Mouse (Mus musculus) neural tube, embryonic 12.5 days (tissue): ENCODE data around the gene Cltb. TPM values are rescaled to one million over a fixed set of nuclear protein-coding genes. Genes with fewer than 3 reads are reported as not detected.

Experiments
- ATAC-seq: fragments of 200-750 bp; cut with Nextera tagmentation; 2 replicates; pipeline ENCODE4 v1.8.0; 2017; ENCODE audit warnings: low read depth, mild to moderate bottlenecking, moderate TSS enrichment, moderate library complexity; ENCODE audit not compliant: low FRiP score
- H3K27ac ChIP-seq: fragments of 300-500 bp; sonication (generic); 2 replicates; pipeline ENCODE4 v1.5.1; 2016
- H3K27me3 ChIP-seq: fragments of 300-500 bp; sonication (generic); replicated peaks from 2 replicates; pipeline ENCODE4 v1.6.1; 2016; ENCODE audit warnings: mild to moderate bottlenecking
- H3K36me3 ChIP-seq: fragments of 300-500 bp; sonication (generic); 2 replicates; pipeline ENCODE4 v1.6.1; 2016; ENCODE audit warnings: mild to moderate bottlenecking
- H3K4me1 ChIP-seq: fragments of 300-500 bp; sonication (generic); 2 replicates; pipeline ENCODE4 v1.6.1; 2016
- H3K4me2 ChIP-seq: fragments of 300-500 bp; sonication (generic); replicated peaks from 2 replicates; pipeline ENCODE4 v1.6.1; 2016; ENCODE audit warnings: mild to moderate bottlenecking
- H3K4me3 ChIP-seq: fragments of 300-500 bp; sonication (generic); 2 replicates; pipeline ENCODE4 v1.5.1; 2016
- H3K9ac ChIP-seq: fragments of 300-500 bp; sonication (generic); 2 replicates; pipeline ENCODE4 v1.6.1; 2016; ENCODE audit warnings: mild to moderate bottlenecking
- H3K9me3 ChIP-seq: fragments of 300-500 bp; sonication (generic); 2 replicates; pipeline ENCODE4 v1.6.1; 2016; ENCODE audit warnings: mild to moderate bottlenecking
- WGBS: fragments of 180-500 bp; shearing (Covaris S2); methylation state at CpG from one replicate; pipeline ENCODE4 v1.1.7; 2016; 5-methylcytosine and 5-hydroxymethylcytosine counted together
- polyA plus RNA-seq: library from polyadenylated mRNA; unstranded; fragments of >200 nt; fragmentation: Nextera tagmentation; extraction: Ambion mirVana; gene quantifications from 2 replicates; pipeline ENCODE4 v1.2.1, GENCODE M21; 2016

The Cltb gene
- polyA plus RNA-seq, 1 experiment from 2014 or later, result 68.9 TPM

DNA sequence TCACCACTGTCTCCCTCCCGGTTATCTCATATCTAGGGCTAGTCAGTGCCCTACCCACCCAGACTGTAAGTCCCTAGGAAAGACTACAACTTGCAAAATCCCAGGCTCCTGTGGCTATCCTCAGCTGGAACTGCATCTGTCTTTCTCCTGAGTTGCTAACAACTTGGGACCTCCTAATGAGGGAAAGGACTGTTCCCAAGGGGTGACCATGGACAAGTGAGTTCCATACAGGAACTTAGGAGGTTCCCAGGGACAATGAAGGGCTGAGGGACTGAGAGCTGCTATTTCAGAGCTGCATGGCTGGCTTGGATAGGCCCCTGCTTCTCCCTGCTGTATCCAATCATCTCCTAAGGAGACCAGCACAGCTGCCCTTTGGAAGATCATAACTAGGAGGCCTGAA lies 1.8 kb downstream of the Cltb start:
- no peak overlapping the region for H3K27ac ChIP-seq
- H3K9me3 ChIP-seq, result no peaks in the 10 kb centered on the region
- 0 out of 2 replicates have a peak, but pooled peaks cover 3% of the 10 kb centered on the region for H3K36me3 ChIP-seq
- H3K4me2 ChIP-seq, result peak overlapping the region; percentile 41
- ATAC-seq, result no peak
- peaks cover 20% of the 10 kb centered on the region for H3K4me1 ChIP-seq
- WGBS, result 18% methylated on average over 1 of the region's 1 CpGs
- no peaks in the 10 kb centered on the region for H3K27me3 ChIP-seq
- H3K4me3 ChIP-seq, result no peak overlapping the region
- no peak overlapping the region for H3K9ac ChIP-seq

DNA sequence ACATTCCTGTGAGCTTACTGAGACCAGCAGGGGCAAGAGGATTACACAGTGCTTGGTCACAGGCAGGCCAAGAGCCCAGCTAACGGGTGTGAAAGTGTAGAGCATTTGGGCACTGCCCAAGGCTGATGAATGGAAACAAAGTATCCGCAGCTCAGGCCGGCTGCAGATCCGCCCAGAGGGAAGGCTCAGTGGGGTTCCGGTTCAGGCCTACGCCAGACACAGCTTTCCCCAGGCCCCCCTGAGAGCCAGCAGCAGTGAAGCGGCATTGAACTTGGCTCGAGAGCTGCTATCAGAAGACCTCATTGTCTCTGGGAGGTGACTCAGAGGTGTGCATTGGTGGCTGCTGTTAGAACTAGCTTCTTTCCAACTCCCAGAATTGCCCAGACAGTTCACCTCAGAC lies 2.5 kb downstream of the Cltb start:
- Histone ChIP-seq H3K9me3 (no peaks in the 10 kb centered on the region), H3K9ac (0 out of 2 replicates have a peak overlapping the region, but pooled peaks have one; percentile 23), H3K4me1 (peaks cover 20% of the 10 kb centered on the region), H3K4me2 (peak overlapping the region; percentile 41), H3K36me3 (0 out of 2 replicates have a peak, but pooled peaks cover 8% of the 10 kb centered on the region), H3K27me3 (no peaks in the 10 kb centered on the region), H3K27ac (no peak overlapping the region), H3K4me3 (no peak overlapping the region)
- 10% methylated on average over 8 of the region's 8 CpGs for WGBS
- 0 out of 2 replicates have a peak, but pooled peaks have one; percentile 18 for ATAC-seq

DNA sequence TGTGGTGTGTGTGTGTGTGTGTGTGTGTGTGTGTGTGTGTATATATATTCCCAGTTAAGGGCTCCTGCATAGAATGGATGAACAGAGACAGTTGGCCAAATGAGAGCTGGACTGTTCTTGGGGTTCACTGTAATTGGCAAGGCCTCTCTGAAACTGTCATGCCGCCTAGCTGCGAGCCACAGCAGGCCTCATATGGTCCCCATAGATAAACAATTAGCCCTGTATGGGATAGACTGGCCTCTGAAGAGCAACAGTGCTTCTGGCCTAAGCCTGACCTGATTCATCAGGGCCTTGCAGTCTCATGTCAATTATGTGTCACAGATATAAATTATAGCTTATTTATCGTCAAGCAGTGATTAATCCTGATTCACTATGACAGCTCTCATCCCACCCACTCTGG lies 3.1 kb downstream of the Cltb start:
- H3K9ac ChIP-seq, result no peak overlapping the region
- peaks cover 20% of the 10 kb centered on the region for H3K4me1 ChIP-seq
- H3K4me3 ChIP-seq, result no peak overlapping the region
- no peak for ATAC-seq
- no peaks in the 10 kb centered on the region for H3K27me3 ChIP-seq
- WGBS, result 71% methylated on average over 3 of the region's 3 CpGs
- 0 out of 2 replicates have a peak, but pooled peaks cover 8% of the 10 kb centered on the region for H3K36me3 ChIP-seq
- H3K9me3 ChIP-seq, result no peaks in the 10 kb centered on the region
- no peak overlapping the region for H3K27ac ChIP-seq
- H3K4me2 ChIP-seq, result no peak overlapping the region

DNA sequence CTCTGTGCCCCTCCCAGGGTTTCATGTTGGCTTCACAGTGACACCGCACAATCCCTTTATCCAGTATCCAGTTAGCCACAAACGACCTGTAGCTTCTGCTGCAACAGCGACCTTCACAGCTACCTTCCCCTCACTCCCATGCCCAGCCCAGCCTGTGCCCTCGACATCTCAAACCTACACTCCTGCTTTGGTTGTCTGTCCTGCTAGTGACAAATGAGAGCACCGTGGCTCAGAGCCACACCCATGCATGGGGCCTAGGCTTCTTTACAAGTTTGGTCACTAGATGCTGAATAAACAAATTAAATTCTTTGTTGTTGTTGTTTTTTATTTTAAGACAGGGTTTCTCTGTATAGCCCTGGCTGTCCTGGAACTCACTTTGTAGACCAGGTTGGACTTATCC lies 3.9 kb downstream of the Cltb start:
- H3K4me2 ChIP-seq, result no peak overlapping the region
- no peaks in the 10 kb centered on the region for H3K27me3 ChIP-seq
- peaks cover 20% of the 10 kb centered on the region for H3K4me1 ChIP-seq
- 77% methylated on average over 5 of the region's 5 CpGs for WGBS
- no peak for ATAC-seq
- no peak overlapping the region for H3K9ac ChIP-seq
- no peak overlapping the region for H3K27ac ChIP-seq
- no peaks in the 10 kb centered on the region for H3K9me3 ChIP-seq
- H3K4me3 ChIP-seq, result no peak overlapping the region
- 0 out of 2 replicates have a peak, but pooled peaks cover 8% of the 10 kb centered on the region for H3K36me3 ChIP-seq

DNA sequence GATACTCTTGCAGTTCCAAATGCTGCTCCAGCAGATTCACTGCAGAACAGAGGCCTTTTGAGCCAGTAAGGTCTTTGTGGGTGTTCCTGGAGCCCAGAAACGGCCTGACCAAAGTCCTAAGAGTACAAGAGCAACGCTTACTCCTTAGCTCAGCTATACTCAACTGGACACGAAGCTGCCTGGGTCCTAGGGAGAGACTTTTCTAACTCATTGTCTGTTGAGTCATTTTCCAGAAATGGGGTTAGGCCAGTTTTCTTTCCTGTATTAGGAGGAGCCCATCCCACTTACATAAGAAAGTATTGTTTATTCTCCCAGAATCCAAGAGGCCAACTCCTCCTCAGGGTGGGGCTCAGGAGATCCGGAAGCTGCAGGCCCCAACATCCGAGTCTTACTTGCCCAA lies 5.7 kb downstream of the Cltb start:
- no peaks in the 10 kb centered on the region for H3K9me3 ChIP-seq
- no peak overlapping the region for H3K9ac ChIP-seq
- H3K4me3 ChIP-seq, result no peak overlapping the region
- H3K36me3 ChIP-seq, result 0 out of 2 replicates have a peak, but pooled peaks cover 8% of the 10 kb centered on the region
- peaks cover 14% of the 10 kb centered on the region for H3K4me1 ChIP-seq
- no peak for ATAC-seq
- no peaks in the 10 kb centered on the region for H3K27me3 ChIP-seq
- WGBS, result 83% methylated on average over 5 of the region's 5 CpGs
- no peak overlapping the region for H3K4me2 ChIP-seq
- no peak overlapping the region for H3K27ac ChIP-seq

DNA sequence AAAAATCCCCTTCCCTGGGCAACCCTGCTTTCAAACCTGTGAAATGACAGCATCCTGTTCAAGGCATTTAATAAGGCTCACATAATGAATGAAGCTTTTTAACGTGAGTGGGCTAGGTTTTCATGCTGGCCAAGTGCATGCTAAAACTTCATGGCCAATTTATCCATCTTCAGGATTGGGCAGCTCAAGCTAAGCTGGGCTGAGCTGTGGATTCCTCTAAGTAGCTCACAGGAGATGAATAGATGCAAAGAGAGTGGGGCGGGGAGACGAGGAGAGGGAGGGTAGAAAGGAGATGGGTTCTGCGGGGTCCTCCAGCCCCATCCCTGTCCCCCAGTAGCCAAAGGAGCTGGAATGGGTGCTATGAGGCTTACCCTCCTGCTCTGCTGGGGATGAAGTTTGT lies 6.9 kb downstream of the Cltb start:
- WGBS, result 63% methylated on average over 4 of the region's 4 CpGs
- H3K27me3 ChIP-seq, result no peaks in the 10 kb centered on the region

DNA sequence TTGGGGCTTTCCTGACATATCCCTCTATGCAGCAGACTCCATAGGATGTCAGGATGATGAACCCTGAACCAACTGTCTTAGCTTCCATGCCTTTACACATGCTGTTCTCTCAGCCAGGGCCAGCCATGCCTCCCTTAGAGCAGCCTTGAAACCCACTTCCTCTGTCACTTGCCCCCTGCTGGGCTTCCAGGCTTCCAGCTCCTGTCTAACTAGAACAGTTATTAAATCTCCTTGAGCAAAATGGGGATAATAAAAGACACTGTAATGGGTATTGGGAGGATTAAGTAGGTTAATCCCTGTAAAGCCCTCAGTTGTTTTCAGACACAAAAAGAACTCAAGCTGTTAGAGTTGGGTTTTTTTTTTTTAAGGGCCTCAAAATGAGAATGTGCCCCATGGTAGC lies 7.6 kb downstream of the Cltb start:
- Histone ChIP-seq H3K4me1 (peaks cover under 1% of the 10 kb centered on the region; the same call in 1 of the 2 replicates), H3K9me3 (no peaks in the 10 kb centered on the region), H3K4me3 (no peak overlapping the region), H3K27me3 (no peaks in the 10 kb centered on the region), H3K4me2 (no peak overlapping the region), H3K36me3 (peaks cover 20% of the 10 kb centered on the region), H3K27ac (no peak overlapping the region), H3K9ac (no peak overlapping the region)
- no peak for ATAC-seq

More for the DNA sequence above, 6.9 kb downstream of the Cltb start:
- Histone ChIP-seq H3K4me1 (peaks cover 8% of the 10 kb centered on the region), H3K4me3 (no peak overlapping the region), H3K4me2 (no peak overlapping the region), H3K27ac (no peak overlapping the region), H3K9ac (no peak overlapping the region), H3K9me3 (no peaks in the 10 kb centered on the region), H3K36me3 (peaks cover 14% of the 10 kb centered on the region)
- no peak for ATAC-seq

DNA sequence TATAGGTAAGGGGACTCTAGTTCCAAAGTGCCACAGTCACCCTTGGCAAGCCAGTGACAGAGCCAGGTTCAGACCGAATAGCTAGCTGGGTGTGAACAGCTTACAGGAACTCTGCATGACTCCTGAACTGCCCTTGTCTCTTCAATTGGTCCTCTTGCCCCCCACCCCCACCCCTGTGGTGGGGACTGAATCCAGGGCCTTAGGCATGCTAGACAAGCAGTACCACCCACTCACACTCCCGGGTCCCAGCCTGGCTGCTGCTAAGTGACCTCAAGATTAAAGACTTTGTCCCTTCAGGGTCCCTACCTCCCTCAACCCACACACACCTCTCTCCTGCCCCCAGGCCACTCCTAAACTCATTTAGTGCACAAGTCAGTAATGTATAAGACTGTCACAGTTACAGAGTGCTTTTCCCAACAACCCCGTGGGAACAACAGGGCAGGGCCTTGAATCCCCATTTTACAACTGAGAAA lies 8.5 kb downstream of the Cltb start:
- Histone ChIP-seq H3K4me2 (no peak overlapping the region), H3K36me3 (peaks cover 26% of the 10 kb centered on the region), H3K9ac (no peak overlapping the region), H3K4me1 (no peaks in the 10 kb centered on the region), H3K27ac (no peak overlapping the region), H3K4me3 (no peak overlapping the region), H3K27me3 (no peaks in the 10 kb centered on the region), H3K9me3 (no peaks in the 10 kb centered on the region)
- no peak for ATAC-seq
- WGBS, result 33% methylated on average over 3 of the region's 3 CpGs

DNA sequence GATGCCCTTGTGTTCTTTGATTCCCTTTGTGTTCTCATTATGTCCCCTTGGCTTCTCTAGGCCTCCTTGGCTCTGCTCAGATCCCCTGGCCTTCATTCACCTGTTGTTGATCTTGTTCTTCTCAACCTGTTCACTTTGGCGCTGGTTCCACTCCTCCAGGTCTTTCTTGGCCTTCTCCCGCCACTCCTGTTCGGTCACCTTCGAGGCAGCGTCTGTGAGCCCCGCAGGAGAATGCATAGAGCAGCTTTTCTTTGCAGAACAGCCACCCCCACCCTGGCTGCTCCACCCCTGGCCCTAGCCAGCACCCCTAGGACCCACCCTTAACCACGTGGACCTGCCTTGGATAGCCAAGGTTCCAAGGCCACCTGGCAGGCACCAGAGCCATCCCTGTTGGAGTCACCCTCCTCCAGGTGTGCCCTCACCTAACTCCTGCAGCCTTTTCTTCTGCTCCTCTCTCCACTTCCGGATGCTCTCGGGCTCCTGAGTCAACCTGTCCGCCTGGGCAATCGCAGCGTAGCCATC lies 12.5 kb downstream of the Cltb start:
- 90% methylated on average over 12 of the region's 12 CpGs for WGBS
- Histone ChIP-seq H3K9ac (no peak overlapping the region), H3K27ac (no peak overlapping the region), H3K27me3 (no peaks in the 10 kb centered on the region), H3K4me2 (no peak overlapping the region), H3K4me3 (no peak overlapping the region), H3K9me3 (no peaks in the 10 kb centered on the region), H3K4me1 (no peaks in the 10 kb centered on the region), H3K36me3 (peaks cover 41% of the 10 kb centered on the region)
- ATAC-seq, result no peak

DNA sequence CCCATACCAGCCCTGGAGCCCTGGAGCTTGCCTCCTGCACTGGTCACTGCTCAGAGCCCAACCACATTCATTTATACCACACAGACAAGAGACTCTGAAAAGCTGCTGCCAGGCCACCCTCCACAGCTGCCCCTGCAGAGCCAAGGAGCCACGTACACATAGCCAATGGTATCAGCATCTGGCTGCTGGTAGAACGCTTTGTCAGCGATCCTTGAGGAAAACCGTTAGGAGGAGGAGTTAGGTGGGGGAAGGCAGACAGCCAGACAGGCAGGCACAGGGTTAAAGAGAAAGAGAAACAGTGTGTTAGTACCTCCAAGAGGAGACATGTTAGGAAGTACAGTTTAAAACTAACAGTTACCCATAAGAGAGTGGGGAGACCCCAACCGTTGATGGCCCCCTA lies 14.3 kb downstream of the Cltb start:
- Histone ChIP-seq H3K36me3 (peaks cover 44% of the 10 kb centered on the region), H3K4me2 (no peak overlapping the region), H3K9me3 (no peaks in the 10 kb centered on the region), H3K4me3 (no peak overlapping the region), H3K27me3 (no peaks in the 10 kb centered on the region), H3K4me1 (no peaks in the 10 kb centered on the region), H3K27ac (no peak overlapping the region), H3K9ac (no peak overlapping the region)
- no peak for ATAC-seq
- WGBS, result 64% methylated on average over 5 of the region's 5 CpGs

DNA sequence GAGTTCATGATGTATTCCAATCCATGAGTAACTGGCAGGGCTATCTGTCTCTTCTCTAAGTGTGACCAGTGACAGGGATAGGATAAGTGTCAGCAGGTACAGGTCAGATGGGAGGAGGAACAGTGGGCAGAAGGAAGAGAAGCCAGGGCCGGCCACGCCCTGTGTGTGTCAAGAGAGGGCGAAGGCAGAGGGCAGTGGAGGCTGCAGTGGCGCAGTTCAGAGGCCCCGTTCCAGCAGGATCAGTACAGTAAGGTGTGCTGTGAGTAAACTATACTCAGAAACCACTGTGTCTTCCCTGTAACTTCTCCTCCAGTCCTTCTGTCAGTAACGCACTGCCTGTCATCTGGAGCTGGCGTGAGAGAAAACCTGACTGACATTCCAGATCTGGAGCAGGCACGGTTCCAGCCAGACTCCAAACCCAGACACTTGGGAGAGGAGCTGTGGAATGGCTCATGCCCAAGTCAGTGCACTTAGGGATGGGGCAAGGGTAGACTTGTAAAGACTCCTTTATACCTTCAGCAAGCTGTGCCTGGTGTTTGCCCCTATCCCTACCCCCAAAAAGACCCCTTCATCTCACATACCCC lies 14.9 kb downstream of the Cltb start:
- Histone ChIP-seq H3K4me2 (no peak overlapping the region), H3K4me1 (peaks cover 2% of the 10 kb centered on the region), H3K9ac (no peak overlapping the region), H3K4me3 (no peak overlapping the region), H3K27ac (no peak overlapping the region), H3K27me3 (no peaks in the 10 kb centered on the region), H3K9me3 (no peaks in the 10 kb centered on the region), H3K36me3 (peaks cover 44% of the 10 kb centered on the region)
- ATAC-seq, result no peak
- 86% methylated on average over 8 of the region's 8 CpGs for WGBS

DNA sequence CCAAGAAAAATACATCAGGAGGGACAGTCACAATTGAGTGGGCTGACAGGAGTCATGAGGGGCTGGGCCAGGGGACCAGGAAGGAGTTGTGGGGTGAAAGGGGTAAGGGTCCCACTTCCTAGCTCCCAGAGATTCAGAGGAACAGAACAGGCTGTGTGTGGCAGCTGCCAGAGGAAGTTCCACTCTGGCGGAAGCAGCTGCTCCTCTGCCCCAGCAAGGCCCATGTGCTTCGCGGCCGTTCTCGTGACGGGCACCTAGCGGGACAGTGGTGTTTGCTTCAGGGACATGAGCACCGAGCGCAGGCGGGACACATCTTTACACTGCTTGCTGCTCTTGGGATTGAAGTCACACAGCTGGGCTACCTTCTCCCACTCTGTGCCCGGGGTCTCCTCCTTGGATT lies 17.5 kb downstream of the Cltb start:
- H3K9me3 ChIP-seq, result no peaks in the 10 kb centered on the region
- peaks cover 33% of the 10 kb centered on the region for H3K36me3 ChIP-seq
- no peak overlapping the region for H3K9ac ChIP-seq
- H3K4me3 ChIP-seq, result no peak overlapping the region
- no peak overlapping the region for H3K27ac ChIP-seq
- no peak overlapping the region for H3K4me2 ChIP-seq
- 93% methylated on average over 11 of the region's 11 CpGs for WGBS
- H3K4me1 ChIP-seq, result peaks cover 8% of the 10 kb centered on the region
- ATAC-seq, result no peak
- H3K27me3 ChIP-seq, result no peaks in the 10 kb centered on the region
